Mouse (Mus musculus): ENCODE results near the gene Agbl4.

DNA sequence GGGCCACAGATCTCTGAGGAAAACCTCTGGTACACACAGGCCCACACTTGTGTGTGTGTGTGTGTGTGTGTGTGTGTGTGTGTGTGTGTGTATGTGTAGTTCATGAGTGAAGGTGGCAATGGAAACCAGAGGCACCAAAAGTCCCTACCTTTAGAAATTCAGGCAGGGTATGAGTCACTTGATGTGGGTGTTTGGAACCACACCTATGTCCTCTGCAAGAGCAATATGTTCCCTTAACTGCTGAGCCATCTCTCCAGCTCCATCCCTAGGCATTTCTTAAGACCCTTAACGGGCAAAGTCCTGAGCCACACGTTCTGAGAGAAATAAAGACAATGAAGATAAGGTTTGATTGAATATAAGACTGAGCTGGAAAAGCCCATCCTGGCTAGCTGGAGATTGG is 1147.2 kb downstream of the Agbl4 start:
- no peak for TF ChIP-seq SIN3A (IDR thresholded peaks at IDR 0.05; ENCODE audit: low read length)
- TF ChIP-seq EP300 (IDR thresholded peaks at IDR 0.05; ENCODE audit: low read depth in 1 of 2, low read length in 2 of 2): no peak
- no peak for TF ChIP-seq JUND (IDR thresholded peaks at IDR 0.05; ENCODE audit: low read depth, low read length)
